8 mouse cellular contexts compared by ENCODE assay signal in the genomic region with DNA sequence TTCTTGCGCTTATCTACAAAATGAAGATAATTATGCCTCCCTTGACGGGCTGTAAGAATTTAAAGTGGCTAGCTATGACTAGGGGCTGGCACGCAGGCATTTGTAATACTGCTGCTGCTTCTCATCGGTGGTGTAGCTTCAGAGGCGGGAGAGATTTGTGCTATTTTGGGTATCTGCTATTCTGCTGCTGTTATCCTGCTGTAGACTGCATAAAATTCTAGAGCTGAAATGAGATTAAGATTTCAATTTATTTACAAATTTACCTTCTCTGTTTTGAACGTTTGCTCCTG. TPM values are rescaled to one million over a fixed set of nuclear protein-coding genes. Genes with fewer than 3 reads are reported as not detected.
A peak's percentile ranks its signal among the peaks of the same experiment; 100 is the strongest.
DNase-seq lines count a peak whose midpoint lies in the region; ATAC-seq and TF ChIP-seq lines count a peak whose summit lies in the region.

No protein-coding gene starts in this region.

- intact Hi-C loops in left cerebral cortex, postnatal 25 days (cut with DNase I) = loop anchor here (2.0 kb wide), 2 partner anchors 57 to 143 kb away; partner anchors contain the start of gene Ube2q1

- ATAC-seq in intestine, embryonic 16.5 days = no peak
- no peak for ATAC-seq in neural tube, embryonic 14.5 days (ENCODE audit: low read depth)

- no peak for TF ChIP-seq POLR2A in embryonic fibroblast, embryonic 13.5 days (IDR thresholded peaks at IDR 0.05; ENCODE audit: low read depth, low read length)

- no peak overlapping the region for H3K27ac ChIP-seq in embryonic fibroblast, embryonic 13.5 days (ENCODE audit: insufficient read depth, low read length)
- no peak overlapping the region for H3K27ac ChIP-seq in intestine, embryonic 16.5 days (ENCODE audit: low read length)
- H3K27ac ChIP-seq in neural tube, embryonic 14.5 days (ENCODE audit: low read depth, low read length) = no peak overlapping the region

- no peaks in the 10 kb centered on the region for H3K36me3 ChIP-seq in intestine, embryonic 16.5 days (ENCODE audit: control insufficient read depth, insufficient read depth, low read length)
- H3K36me3 ChIP-seq in neural tube, embryonic 14.5 days (ENCODE audit: control insufficient read depth, insufficient read depth, low read length) = no peaks in the 10 kb centered on the region

- peaks cover 3% of the 10 kb centered on the region; the same call in 1 of the 2 replicates for H3K4me1 ChIP-seq in embryonic fibroblast, embryonic 13.5 days (ENCODE audit: control insufficient read depth, insufficient read depth, low read length)
- H3K4me1 ChIP-seq in intestine, embryonic 16.5 days (ENCODE audit: control insufficient read depth, insufficient read depth, low read length) = peaks cover 12% of the 10 kb centered on the region
- peaks cover 15% of the 10 kb centered on the region; the same call in 1 of the 2 replicates for H3K4me1 ChIP-seq in neural tube, embryonic 14.5 days (ENCODE audit: control insufficient read depth, insufficient read depth, low read length)

- no peaks in the 10 kb centered on the region for H3K9me3 ChIP-seq in intestine, embryonic 16.5 days (ENCODE audit: control insufficient read depth, low read length)
- no peaks in the 10 kb centered on the region for H3K9me3 ChIP-seq in neural tube, embryonic 14.5 days (ENCODE audit: control insufficient read depth, low read length)

- peak overlapping the region; percentile 63 for H3K4me3 ChIP-seq in embryonic fibroblast, embryonic 13.5 days (ENCODE audit: insufficient read depth, low read length)
- H3K4me3 ChIP-seq in intestine, embryonic 16.5 days (ENCODE audit: low read length) = peak overlapping the region; percentile 93
- peak overlapping the region; percentile 92 for H3K4me3 ChIP-seq in neural tube, embryonic 14.5 days (ENCODE audit: low read depth, low read length)

- no peaks in the 10 kb centered on the region for H3K27me3 ChIP-seq in intestine, embryonic 16.5 days (replicated peaks; ENCODE audit: control insufficient read depth, insufficient read depth, low read length)
- H3K27me3 ChIP-seq in neural tube, embryonic 14.5 days (ENCODE audit: control insufficient read depth, insufficient read depth, low read length) = peaks cover 4% of the 10 kb centered on the region; the same call in 1 of the 2 replicates

- peak overlapping the region; percentile 96 for H3K4me2 ChIP-seq in intestine, embryonic 16.5 days (ENCODE audit: low read depth, low read length)
- peak overlapping the region; percentile 81 for H3K4me2 ChIP-seq in neural tube, embryonic 14.5 days (ENCODE audit: low read depth, low read length)

- WGBS in intestine, embryonic 16.5 days = 49% methylated on average over 6 of the region's 6 CpGs
- 39% methylated on average over 6 of the region's 6 CpGs for WGBS in neural tube, embryonic 14.5 days

- no peak for TF ChIP-seq CTCF in embryonic fibroblast, embryonic 13.5 days (IDR thresholded peaks at IDR 0.05; ENCODE audit: borderline replicate concordance, insufficient read depth, low read length)

- H3K9ac ChIP-seq in intestine, embryonic 16.5 days (ENCODE audit: low read depth, low read length) = peak overlapping the region; percentile 86
- H3K9ac ChIP-seq in neural tube, embryonic 14.5 days (replicated peaks; ENCODE audit: low read depth, low read length) = peak overlapping the region; percentile 96

- peak; percentile 20 to 60 for DNase-seq in left cerebral cortex, postnatal 25 days (ENCODE audit: low spot score in 2 of 2)
- DNase-seq in left cerebral cortex, adult 11 months (ENCODE audit: low spot score) = no peak
- no peak for DNase-seq in cerebellum, postnatal 10 days
- no peak for DNase-seq in cerebellum, adult 9-11 months
- DNase-seq in natural killer cell, adult 2 months (ENCODE audit: low spot score in 2 of 2) = no peak

RNA-seq across cellular contexts. Expression of gene Adar, which starts 1.1 kb away (rescaled TPM):
- total RNA-seq in left cerebral cortex, postnatal 25 days (2021) = 100 to 1,000 TPM; 127 to 140 TPM
- polyA plus RNA-seq in embryonic fibroblast, embryonic 13.5 days (2011; ENCODE audit: insufficient read length, low read depth, missing spikeins) = 23.2 and 24.1 TPM in 2 replicates
- polyA plus RNA-seq in intestine, embryonic 16.5 days (2015; fragmentation: Nextera tagmentation; extraction: Ambion mirVana) = 8.6 and 10.2 TPM in 2 replicates
- 32.0 and 32.7 TPM in 2 replicates for polyA plus RNA-seq in neural tube, embryonic 14.5 days (2014; fragmentation: Nextera tagmentation; extraction: Ambion mirVana)

RNA-seq across cellular contexts. Expression of gene Chrnb2, which starts 48.5 kb away (rescaled TPM):
- total RNA-seq in left cerebral cortex, postnatal 25 days (2021) = 10 to 100 TPM; 25.5 to 26.2 TPM
- polyA plus RNA-seq in embryonic fibroblast, embryonic 13.5 days (2011; ENCODE audit: insufficient read length, low read depth, missing spikeins) = 0.22 and 0.39 TPM in 2 replicates
- 1.5 and 1.7 TPM in 2 replicates for polyA plus RNA-seq in intestine, embryonic 16.5 days (2015; fragmentation: Nextera tagmentation; extraction: Ambion mirVana)
- 24.5 and 29.9 TPM in 2 replicates for polyA plus RNA-seq in neural tube, embryonic 14.5 days (2014; fragmentation: Nextera tagmentation; extraction: Ambion mirVana)

RNA-seq across cellular contexts. Expression of gene Ube2q1, which starts 57.5 kb away (rescaled TPM):
- total RNA-seq in left cerebral cortex, postnatal 25 days (2021) = 10 to 100 TPM; 87.1 to 89.9 TPM
- polyA plus RNA-seq in embryonic fibroblast, embryonic 13.5 days (2011; ENCODE audit: insufficient read length, low read depth, missing spikeins) = 77.4 and 84.9 TPM in 2 replicates
- polyA plus RNA-seq in intestine, embryonic 16.5 days (2015; fragmentation: Nextera tagmentation; extraction: Ambion mirVana) = 8.2 and 11.5 TPM in 2 replicates
- polyA plus RNA-seq in neural tube, embryonic 14.5 days (2014; fragmentation: Nextera tagmentation; extraction: Ambion mirVana) = 19.6 and 22.2 TPM in 2 replicates

Comparison
In these comparisons a context has a peak if more than half of its experiments do, and no peak if none do; other contexts are left out.
1. DNase-seq: peak in left cerebral cortex, postnatal 25 days (2 of 2); none in left cerebral cortex, adult 11 months (single experiment), cerebellum, postnatal 10 days (0 of 2), cerebellum, adult 9-11 months (single experiment) and natural killer cell, adult 2 months (0 of 2).
2. Peak in every context shown above with its lines, with median percentiles within 50 percentile points of each other: H3K4me3 ChIP-seq.